Mouse (Mus musculus) natural killer cell, adult 2 months (primary cell): ENCODE data around the gene Iffo1.

Experiments
- DNase-seq, 2 experiments: peaks; one replicate each; pipeline ENCODE4 v3.0.0; 2022; ENCODE audit warnings: low spot score in 2 of 2

Iffo1 gene

GRCm38 (mm10) chr6:125142436-125142835, 2.6 kb upstream of the Iffo1 start:
- no peak for DNase-seq

DNA sequence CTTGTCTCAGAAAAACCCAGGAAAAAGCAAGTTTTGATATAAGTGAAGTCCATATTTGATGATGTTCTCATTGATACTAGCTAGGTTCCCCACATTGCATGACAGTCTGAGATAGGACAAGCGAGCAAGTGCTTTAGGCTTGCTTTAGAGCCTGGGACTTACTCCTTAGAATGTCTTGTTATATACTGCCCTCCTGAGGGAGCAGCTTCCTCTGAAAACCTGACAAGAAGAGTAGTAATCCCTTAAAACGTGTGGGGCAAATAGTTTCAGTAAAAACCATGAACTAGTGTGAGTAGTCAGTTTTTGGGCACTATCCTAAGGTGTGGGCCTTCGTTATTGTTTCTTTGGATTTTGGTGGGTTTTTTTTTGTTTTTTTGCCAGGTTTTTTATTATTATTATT, 1.9 kb upstream of the Iffo1 start:
- no peak for DNase-seq

DNA sequence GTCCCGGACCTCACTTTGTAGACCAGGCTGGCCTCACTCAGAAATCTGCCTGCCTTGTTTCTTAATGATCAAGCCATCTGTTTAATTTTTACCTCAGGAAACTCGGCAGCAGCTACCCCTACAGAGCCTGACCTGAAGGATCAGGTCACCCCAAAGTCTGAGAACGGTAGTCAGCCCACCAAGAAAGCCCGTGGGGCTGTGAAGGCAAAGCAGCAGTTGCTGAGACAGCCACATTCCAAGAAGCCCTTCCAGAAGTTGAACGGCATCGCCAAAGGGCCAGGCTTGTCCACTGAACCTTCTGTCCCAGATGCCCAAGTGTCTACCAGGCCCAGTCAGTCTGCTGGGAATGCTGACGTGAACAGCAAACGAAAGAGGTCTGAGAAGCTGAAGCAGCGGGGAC, 1.1 kb upstream of the Iffo1 start:
- no peak for DNase-seq

GRCm38 (mm10) chr6:125145479-125145951, 474 bp downstream of the Iffo1 start:
- no peak for DNase-seq

GRCm38 (mm10) chr6:125146148-125146547, 1.1 kb downstream of the Iffo1 start:
- DNase-seq = no peak

DNA sequence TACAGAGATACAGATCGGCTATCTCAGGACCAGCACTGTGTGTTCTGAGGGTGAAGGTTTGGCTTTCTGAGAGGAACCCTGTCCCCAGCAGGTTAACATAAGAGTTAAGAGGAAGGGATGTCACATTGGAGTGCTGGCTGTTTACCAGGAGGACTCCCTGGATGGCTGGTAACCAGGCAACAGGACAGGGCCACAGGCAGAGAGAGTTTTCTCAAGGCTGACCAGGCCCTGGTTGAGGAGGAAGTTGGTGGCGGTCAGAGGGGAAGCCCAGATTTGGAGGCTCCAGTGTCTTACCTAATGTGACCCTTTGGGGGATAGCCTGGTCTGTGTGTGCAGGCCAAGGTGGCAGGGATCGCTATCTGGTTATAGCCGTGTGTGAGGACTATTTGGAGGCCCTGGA, 1.8 kb downstream of the Iffo1 start:
- DNase-seq = peak in 1 of 2 experiments; percentile 44

GRCm38 (mm10) chr6:125147329-125147728, 2.3 kb downstream of the Iffo1 start:
- DNase-seq = no peak

DNA sequence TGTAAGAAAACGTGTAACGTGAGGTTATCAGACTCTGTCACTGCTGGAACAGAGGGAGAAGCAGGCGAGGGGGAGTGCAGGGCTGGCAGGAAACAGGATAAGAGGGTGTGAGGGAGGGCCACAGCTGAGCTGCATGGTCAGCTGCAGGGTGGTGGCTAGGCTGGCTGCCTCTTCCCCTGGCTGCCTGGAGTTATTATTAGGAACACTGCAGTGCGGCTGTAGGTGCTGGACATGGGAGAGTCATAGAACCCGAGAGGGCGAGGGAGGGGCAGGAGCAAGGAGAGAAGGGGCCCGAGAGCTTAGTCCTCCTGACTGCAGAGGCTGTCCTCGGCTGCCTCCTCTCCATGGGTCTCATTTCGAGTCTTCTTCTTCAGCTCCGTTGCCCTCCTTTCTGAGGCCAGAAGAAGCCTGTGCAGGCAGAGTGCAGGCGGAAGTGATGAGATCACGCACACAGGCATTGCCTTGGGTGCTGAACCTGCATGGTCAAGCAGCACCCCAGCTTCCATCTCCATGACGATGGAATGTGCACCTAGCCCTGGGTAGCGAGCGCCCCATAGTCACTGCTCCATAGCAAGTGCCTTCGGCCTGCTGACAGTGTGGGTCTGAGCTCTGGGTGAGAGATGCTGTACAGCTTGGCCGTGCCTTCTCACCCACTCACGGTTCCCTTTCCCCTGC, 3.3 kb downstream of the Iffo1 start:
- no peak for DNase-seq

DNA sequence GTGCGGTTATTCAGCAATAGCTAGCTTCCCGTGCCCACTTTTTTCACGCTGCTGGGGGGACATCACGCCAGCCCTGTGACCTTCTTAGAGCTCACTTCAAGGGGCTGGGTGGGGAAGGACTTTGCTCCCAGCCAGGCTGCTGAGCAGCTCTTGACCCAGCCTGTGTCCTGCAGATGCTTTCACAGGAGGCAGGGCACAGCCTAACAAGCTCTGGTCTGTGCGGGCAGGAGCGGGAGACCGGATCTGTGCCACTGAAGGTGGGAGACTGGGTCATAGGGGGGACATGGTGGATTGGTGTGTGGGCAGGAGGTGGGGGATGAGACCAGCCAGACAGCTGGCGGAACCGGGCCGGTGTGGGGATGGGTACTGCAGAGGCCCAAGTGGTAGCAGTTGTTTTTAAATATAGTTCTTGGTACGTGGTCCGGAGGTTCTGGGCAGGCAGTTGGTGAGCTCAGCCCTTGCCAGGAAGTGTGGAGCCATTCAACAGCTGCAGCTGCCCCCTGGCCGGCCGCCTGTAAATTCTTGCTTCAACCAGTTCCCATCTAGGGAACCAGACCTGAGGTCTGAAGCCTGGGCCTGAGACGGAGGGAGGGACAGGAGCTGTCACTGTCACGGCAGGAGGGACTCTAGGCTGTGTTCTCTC, 4.0 kb downstream of the Iffo1 start:
- no peak for DNase-seq

GRCm38 (mm10) chr6:125149569-125149950, 4.5 kb downstream of the Iffo1 start:
- DNase-seq = no peak

GRCm38 (mm10) chr6:125152212-125153017, 7.4 kb downstream of the Iffo1 start:
- DNase-seq = no peak

GRCm38 (mm10) chr6:125153018-125153389, 8.0 kb downstream of the Iffo1 start:
- no peak for DNase-seq

DNA sequence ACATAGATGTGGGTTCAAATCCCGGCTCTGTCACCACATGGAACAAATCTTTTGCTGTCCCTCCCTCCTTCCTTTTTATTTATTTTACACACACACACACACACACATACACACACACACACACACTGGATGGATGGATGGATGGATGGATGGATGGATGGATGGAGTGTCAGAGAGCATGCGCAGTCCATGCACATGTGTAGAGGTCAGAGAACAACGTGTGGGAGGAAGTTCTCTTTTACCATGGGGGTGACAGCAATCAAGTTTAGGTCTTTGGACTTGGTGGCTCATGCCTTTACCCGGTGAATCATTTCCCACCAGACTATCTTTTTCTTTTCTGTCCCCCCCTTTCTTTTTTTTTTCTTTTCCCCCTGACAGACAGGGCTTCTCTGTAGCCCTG, 8.6 kb downstream of the Iffo1 start:
- no peak for DNase-seq

GRCm38 (mm10) chr6:125154550-125154949, 9.5 kb downstream of the Iffo1 start:
- no peak for DNase-seq

GRCm38 (mm10) chr6:125155262-125155661, 10.2 kb downstream of the Iffo1 start:
- no peak for DNase-seq

- DNase-seq = no peak
Observed at GRCm38 (mm10) chr6:125156491-125156890, 11.4 kb downstream of the Iffo1 start.

DNA sequence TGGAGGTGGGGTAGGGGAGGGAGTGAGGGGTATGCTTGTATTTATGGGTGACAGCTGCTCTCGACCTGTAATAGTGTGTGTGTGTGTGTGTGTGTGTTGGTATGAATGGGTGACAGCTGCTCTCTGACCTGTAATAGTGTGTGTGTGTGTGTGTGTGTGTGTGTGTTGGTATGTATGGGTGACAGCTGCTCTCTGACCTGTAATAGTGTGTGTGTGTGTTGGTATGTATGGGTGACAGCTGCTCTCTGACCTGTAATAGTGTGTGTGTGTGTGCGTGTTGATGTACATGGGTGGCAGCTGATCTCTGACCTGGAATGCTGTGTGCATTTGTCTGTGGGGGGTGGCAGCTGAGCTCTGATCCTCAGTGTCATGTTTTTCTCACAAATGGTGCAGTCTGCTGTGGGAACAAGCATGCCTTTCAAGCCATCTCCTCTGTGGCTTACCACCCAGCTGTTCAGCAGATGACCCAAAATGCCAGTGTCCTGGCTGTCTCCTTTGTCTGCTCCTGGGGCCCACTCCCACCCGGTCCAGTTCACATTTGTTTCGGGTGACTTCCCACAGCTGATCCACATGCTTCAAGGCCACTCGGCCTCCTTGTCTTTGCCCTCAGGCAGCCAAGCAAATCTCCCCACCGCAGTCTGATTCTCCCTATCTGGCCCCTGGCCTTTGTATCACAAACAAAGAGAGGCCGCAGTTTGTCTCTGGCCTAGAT, 12.0 kb downstream of the Iffo1 start:
- DNase-seq = no peak

DNA sequence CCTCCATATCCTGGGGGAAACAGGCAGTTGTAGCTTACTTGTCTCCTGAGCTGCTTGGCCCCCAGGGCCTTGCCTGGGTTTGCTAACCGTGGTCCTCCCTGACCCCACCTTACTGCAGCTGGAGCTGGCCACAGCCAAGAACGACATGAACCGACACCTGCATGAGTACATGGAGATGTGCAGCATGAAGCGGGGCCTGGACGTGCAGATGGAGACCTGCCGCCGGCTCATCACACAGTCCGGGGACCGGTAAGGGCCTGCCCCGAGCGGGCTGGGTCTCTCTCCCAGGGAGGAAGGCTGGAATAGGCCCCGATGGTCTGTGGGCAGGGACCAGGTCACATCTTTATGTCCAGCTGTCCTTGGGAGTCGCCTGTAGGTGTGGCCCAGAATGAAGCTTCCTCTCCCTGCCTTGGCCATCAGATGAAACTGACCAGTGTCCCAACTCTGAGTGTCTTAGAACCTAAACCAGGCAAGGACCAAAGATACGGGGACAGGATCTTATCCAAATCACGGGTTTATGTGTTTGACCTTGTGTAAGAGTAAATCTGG, 14.0 kb downstream of the Iffo1 start:
- DNase-seq = no peak

DNA sequence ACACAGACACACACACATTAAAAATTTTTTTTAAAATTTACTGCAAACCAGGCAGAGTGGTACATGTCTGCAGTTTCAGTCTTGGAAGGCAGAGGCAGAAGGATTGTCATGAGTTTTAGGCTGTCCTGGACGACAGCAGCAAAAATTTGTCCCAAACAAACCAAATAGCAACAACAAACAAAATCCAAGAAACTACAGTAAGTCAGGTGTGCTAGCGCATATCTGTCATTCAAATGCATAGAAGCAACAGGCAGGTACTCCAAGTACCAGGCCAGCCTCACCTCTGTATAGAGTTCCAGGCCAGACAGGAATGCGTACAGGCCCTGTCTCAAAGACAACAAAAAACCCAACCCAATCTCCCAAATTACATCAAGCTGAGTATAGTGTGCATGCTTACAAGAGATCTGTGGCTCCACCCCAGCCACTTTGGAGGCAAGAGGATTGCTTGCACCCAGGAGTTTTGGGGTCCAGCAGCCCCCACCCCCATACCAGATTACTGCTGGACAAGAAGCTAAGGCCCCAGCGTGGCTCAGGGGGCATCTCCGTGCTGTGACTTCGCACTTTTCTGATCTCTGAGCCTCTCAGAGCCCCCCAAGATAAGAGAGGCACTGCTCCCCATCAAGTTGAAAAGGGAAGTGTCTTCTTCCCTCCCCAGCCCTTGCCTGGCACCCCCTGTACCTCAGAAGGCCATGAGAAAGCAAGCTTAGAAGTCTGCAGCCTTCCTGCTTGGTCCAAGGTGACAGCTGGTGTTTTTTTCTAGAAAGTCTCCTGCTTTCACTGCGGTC, 14.9 kb downstream of the Iffo1 start:
- DNase-seq = no peak

- DNase-seq = no peak
Observed at GRCm38 (mm10) chr6:125160558-125160853, 15.5 kb downstream of the Iffo1 start.
